Mouse (Mus musculus) kidney, postnatal 0 days (tissue): Measurements from ENCODE around the gene Acvrl1. TPM values are rescaled to one million over a fixed set of nuclear protein-coding genes. Genes with fewer than 3 reads are reported as not detected.

Experiments used
- ATAC-seq: fragments of 200-750 bp; cut with Nextera tagmentation; replicated peaks from 2 replicates; pipeline ENCODE4 v1.8.0; 2017; ENCODE audit warnings: low read depth, moderate number of reproducible peaks, moderate TSS enrichment, moderate library complexity; ENCODE audit not compliant: low FRiP score
- DNase-seq: peaks from one replicate; pipeline ENCODE4 v3.0.0-alpha.2; 2016; ENCODE audit warnings: low spot score
- H3K27ac ChIP-seq: fragments of 300-500 bp; sonication (generic); 2 replicates; pipeline ENCODE4 v1.5.1; 2014; ENCODE audit warnings: mild to moderate bottlenecking
- H3K27me3 ChIP-seq: fragments of 300-500 bp; sonication (generic); 2 replicates; pipeline ENCODE4 v1.6.1; 2014; ENCODE audit warnings: low read length, mixed read lengths; ENCODE audit not compliant: insufficient read depth
- H3K36me3 ChIP-seq: fragments of 300-500 bp; sonication (generic); 2 replicates; pipeline ENCODE4 v1.6.1; 2014; ENCODE audit warnings: low read length, mixed read lengths; ENCODE audit not compliant: insufficient read depth
- H3K4me1 ChIP-seq: fragments of 300-500 bp; sonication (generic); replicated peaks from 2 replicates; pipeline ENCODE4 v1.6.1; 2014; ENCODE audit warnings: antibody characterized with exemption, low read length, mixed read lengths; ENCODE audit not compliant: insufficient read depth
- H3K4me2 ChIP-seq: fragments of 300-500 bp; sonication (generic); 2 replicates; pipeline ENCODE4 v1.6.1; 2014; ENCODE audit warnings: mild to moderate bottlenecking, low read length, moderate library complexity, mixed read lengths
- H3K4me3 ChIP-seq: fragments of 300-500 bp; sonication (generic); replicated peaks from 2 replicates; pipeline ENCODE4 v1.5.1; 2014; ENCODE audit warnings: low read depth, low read length
- H3K9ac ChIP-seq: fragments of 300-500 bp; sonication (generic); 2 replicates; pipeline ENCODE4 v1.6.1; 2014; ENCODE audit warnings: low read depth, low read length
- H3K9me3 ChIP-seq: fragments of 300-500 bp; sonication (generic); replicated peaks from 2 replicates; pipeline ENCODE4 v1.6.1; 2016; ENCODE audit warnings: low read length, inconsistent platforms, mixed read lengths
- CTCF ChIP-seq: IDR thresholded peaks from 2 replicates; pipeline ENCODE4 v1.5.1; 2016; ENCODE audit warnings: antibody characterized with exemption, low read depth, mild to moderate bottlenecking, moderate library complexity
- WGBS: fragments of 180-500 bp; shearing (Covaris S2); extraction: QIAGEN DNeasy Blood & Tissue Kit; methylation state at CpG from one replicate; pipeline ENCODE4 v1.1.7; 2014; 5-methylcytosine and 5-hydroxymethylcytosine counted together
- polyA plus RNA-seq: library from polyadenylated mRNA; unstranded; fragments of >200 nt; fragmentation: Nextera tagmentation; extraction: Ambion mirVana; gene quantifications from 2 replicates; pipeline ENCODE4 v1.2.1, GENCODE M21; 2015

The Acvrl1 gene
- polyA plus RNA-seq, result 16.9 and 17.8 TPM in 2 replicates

DNA sequence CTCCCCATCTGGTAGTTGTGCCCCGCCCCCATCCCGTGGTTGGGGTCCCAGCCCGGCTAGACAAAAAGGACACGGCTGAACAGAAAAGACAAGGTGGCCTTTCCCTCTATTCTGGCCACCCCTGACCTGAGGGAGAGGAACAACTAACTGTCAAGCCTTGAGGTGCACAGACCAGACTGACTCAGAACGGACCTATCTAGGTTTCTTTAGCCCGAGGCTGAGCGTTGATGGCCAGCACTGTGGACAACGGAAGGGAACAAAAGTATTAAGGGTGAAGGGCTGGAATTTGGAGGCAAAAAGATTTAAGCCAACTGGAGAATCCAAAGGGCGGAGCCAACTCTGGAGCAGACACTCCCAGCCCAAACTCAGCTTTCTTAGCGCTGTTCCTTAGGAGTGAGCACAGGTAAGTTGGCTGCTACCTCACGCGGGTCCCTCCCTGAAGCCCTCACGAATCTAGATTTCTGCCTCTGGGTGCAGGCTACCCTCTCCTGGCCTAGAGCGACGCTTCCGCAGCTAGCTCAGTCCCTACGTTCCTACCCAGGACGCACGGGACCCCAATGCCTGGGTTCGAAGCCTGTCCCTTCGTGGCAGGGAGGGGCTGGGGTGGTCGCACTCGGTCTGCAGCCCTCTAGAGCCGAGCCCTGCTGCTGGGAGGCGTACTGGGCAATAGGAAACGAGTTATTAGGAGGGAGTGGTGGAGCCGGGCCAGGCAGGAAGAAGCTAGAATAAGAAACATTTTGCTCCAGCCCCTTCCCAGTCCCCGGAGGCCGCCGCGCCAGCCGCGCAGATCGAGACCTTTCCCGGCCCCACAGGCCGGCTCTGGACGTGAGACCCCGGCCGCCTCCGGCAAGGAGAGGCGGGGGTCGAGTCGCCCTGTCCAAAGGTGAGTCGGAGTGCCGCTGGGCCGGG lies at the start of gene Acvrl1:
Gene Acvrl1 (plus strand): TSS at position 342 of the 909 bp plus-strand sequence.
- H3K27ac ChIP-seq, result peak within 1 kb of the TSS; percentile 86
- DNase-seq (peak; percentile 81), ATAC-seq (peak; percentile 5; the same call in 1 of the 2 replicates)
- H3K9me3 ChIP-seq, result no peaks in the 10 kb centered on the region
- H3K4me2 ChIP-seq, result peak within 1 kb of the TSS; percentile 66
- H3K9ac ChIP-seq, result peak within 1 kb of the TSS; percentile 71
- TF ChIP-seq CTCF, result no peak
- no peaks in the 10 kb centered on the region for H3K36me3 ChIP-seq
- no peaks in the 10 kb centered on the region for H3K27me3 ChIP-seq
- WGBS, result 4% methylated on average over 46 of the region's 46 CpGs
- H3K4me3 ChIP-seq, result peak within 1 kb of the TSS; percentile 46
- peaks cover 40% of the 10 kb centered on the region for H3K4me1 ChIP-seq

DNA sequence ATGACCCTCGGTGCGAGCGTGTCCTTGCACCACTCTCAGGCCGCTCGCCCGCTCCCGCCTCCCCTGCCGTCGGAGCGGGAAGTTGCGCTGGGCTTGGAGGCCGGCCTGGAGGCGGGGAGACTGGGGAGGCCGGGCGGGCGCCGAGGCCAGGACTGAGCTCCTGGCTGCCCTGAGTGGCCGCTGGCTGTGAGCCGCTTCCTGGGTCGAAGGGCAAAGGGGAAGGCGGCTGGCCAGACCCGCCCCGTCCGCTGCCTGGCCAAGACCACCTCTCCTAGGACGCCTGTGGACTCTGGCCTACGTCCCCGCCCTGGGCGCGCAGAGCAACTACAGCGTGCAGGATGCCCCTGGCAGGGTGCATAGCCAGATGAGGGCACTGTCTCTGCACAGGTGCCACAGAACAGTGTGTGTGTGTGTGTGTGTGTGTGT lies 49.6 kb upstream of the Acvrl1 start:
- Histone ChIP-seq H3K9ac (peak overlapping the region; percentile 94), H3K27ac (peak overlapping the region; percentile 99), H3K36me3 (no peaks in the 10 kb centered on the region), H3K4me2 (peak overlapping the region; percentile 76), H3K9me3 (no peaks in the 10 kb centered on the region), H3K4me3 (peak overlapping the region; percentile 92), H3K4me1 (peaks cover 43% of the 10 kb centered on the region), H3K27me3 (no peaks in the 10 kb centered on the region)
- ATAC-seq (peak; percentile 83), DNase-seq (peak; percentile 92)
- peak; percentile 57; the same call in 1 of the 2 replicates for TF ChIP-seq CTCF
- under 1% methylated on average over 30 of the region's 30 CpGs for WGBS

DNA sequence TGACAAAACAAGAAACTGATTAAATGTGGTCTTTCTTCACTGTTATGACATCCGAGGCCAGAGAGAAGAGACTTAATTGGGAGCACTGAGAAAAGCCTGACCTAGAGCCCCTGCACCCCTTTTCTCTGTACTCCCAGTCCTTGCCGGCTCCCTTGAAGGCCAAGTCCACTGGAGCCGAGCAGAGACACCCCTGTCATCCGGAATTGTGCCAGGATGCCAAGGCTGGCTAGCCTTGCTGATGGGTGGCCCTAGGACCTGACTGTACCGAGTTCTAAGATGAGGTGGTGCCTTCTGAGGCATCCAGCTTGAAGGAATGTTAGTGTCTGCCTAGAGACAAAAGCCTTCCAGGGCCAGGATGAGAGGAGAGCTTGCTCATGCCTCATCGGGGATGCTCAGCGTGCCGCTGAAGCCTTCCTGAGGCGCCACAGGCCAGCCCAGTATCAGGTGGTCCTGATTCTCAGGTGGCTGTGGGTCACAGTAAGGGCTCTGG lies 48.2 kb upstream of the Acvrl1 start:
- Histone ChIP-seq H3K9me3 (no peaks in the 10 kb centered on the region), H3K27ac (no peak overlapping the region), H3K36me3 (no peaks in the 10 kb centered on the region), H3K27me3 (no peaks in the 10 kb centered on the region), H3K9ac (no peak overlapping the region), H3K4me3 (no peak overlapping the region), H3K4me2 (no peak overlapping the region), H3K4me1 (peaks cover 42% of the 10 kb centered on the region)
- ATAC-seq (no peak), DNase-seq (no peak)
- 75% methylated on average over 9 of the region's 9 CpGs for WGBS
- TF ChIP-seq CTCF, result no peak

DNA sequence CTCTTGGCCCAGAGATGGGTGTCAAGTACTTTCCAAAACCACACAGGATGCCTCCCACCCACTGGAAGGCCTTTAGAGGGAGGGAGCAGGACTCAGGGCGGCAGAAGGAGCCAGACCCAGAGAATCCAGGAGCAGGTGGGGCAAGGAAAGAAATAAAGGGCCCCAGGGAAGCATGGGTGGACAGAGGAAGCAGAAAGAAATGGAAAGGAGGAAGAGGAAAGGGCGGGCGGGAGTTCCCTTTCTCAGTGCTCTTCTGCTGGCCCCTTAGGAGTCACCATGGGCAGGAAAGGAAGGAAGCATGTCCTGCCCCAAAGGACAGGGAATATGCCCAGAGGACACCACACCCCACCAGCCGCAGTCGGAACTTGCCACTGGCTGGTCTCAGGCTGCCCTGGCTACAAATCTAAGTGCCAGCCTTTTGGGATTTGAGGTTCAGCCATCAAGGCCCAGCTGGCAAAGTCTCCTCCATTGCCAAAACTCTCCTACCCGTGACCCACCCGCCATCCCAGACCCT lies 47.2 kb upstream of the Acvrl1 start:
- no peaks in the 10 kb centered on the region for H3K9me3 ChIP-seq
- no peak overlapping the region for H3K9ac ChIP-seq
- no peaks in the 10 kb centered on the region for H3K27me3 ChIP-seq
- peaks cover 32% of the 10 kb centered on the region for H3K4me1 ChIP-seq
- DNase-seq (no peak), ATAC-seq (no peak)
- H3K4me3 ChIP-seq, result no peak overlapping the region
- H3K27ac ChIP-seq, result no peak overlapping the region
- no peaks in the 10 kb centered on the region for H3K36me3 ChIP-seq
- no peak for TF ChIP-seq CTCF
- H3K4me2 ChIP-seq, result no peak overlapping the region
- 69% methylated on average over 6 of the region's 7 CpGs for WGBS

DNA sequence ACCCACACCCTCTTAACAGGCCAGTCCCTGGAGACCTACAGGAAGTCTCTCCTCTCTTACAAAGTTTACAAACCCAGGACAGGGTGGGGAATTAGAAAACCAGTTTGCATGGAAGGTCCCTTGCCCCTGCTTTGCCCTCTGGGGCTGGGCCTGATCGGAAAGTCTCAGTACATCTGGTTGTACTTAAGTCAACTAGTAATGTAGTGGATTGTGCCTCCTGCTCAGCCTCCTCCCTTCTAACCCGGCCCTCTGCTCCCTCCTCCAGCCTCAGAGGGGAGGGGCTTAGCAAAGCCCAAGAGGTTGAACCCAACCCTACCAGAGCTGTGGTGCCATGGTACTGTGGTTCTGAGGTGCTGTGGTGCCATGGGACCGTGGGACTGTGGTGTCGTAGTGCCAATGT lies 46.1 kb upstream of the Acvrl1 start:
- H3K27me3 ChIP-seq, result no peaks in the 10 kb centered on the region
- no peak overlapping the region for H3K9ac ChIP-seq
- no peak for TF ChIP-seq CTCF
- no peaks in the 10 kb centered on the region for H3K9me3 ChIP-seq
- H3K4me3 ChIP-seq, result no peak overlapping the region
- ATAC-seq, result no peak
- H3K4me1 ChIP-seq, result peaks cover 22% of the 10 kb centered on the region; the same call in 1 of the 2 replicates
- H3K4me2 ChIP-seq, result no peak overlapping the region
- DNase-seq, result no peak
- H3K36me3 ChIP-seq, result no peaks in the 10 kb centered on the region
- 48% methylated on average over 4 of the region's 4 CpGs for WGBS
- no peak overlapping the region for H3K27ac ChIP-seq

DNA sequence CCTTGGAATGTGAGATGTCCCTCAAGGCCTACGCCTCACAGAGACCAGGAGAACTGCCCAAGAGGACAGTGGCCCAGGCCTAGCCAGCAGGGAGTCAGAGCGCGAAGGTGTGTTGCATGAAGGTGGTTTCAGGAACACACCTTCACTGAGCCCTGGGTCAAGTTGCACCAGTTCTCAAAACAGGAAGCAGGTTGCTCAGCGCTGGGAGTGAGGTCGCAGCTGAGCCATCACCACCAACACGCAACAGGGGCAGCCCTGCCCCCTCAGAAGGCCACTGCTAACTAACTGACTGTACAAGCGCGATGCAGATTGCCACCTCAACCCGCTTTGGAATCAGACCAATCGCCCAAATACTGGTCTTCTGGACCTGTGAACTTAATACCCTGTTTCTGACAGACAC lies 43.8 kb upstream of the Acvrl1 start:
- no peak for TF ChIP-seq CTCF
- H3K27me3 ChIP-seq, result no peaks in the 10 kb centered on the region
- H3K36me3 ChIP-seq, result no peaks in the 10 kb centered on the region
- H3K4me1 ChIP-seq, result peaks cover 15% of the 10 kb centered on the region; the same call in 1 of the 2 replicates
- H3K9ac ChIP-seq, result no peak overlapping the region
- ATAC-seq (no peak), DNase-seq (no peak)
- no peak overlapping the region for H3K4me2 ChIP-seq
- no peak overlapping the region for H3K27ac ChIP-seq
- no peak overlapping the region for H3K4me3 ChIP-seq
- no peaks in the 10 kb centered on the region for H3K9me3 ChIP-seq
- 62% methylated on average over 10 of the region's 10 CpGs for WGBS
